Mouse (Mus musculus) heart, embryonic 12.5 days (tissue): ENCODE data around the gene Tmem202. TPM values are rescaled to one million over a fixed set of nuclear protein-coding genes. Genes with fewer than 3 reads are reported as not detected.

Experiments
- ATAC-seq: fragments of 200-750 bp; cut with Nextera tagmentation; 2 replicates; pipeline ENCODE4 v1.8.0; 2017; ENCODE audit warnings: moderate TSS enrichment, moderate library complexity; ENCODE audit not compliant: insufficient number of reproducible peaks, low FRiP score
- H3K27ac ChIP-seq: fragments of 300-500 bp; sonication (generic); 2 replicates; pipeline ENCODE4 v1.5.1; 2016; ENCODE audit warnings: mild to moderate bottlenecking, moderate library complexity; ENCODE audit not compliant: poor library complexity, severe bottlenecking
- H3K27me3 ChIP-seq: fragments of 300-500 bp; sonication (generic); replicated peaks from 2 replicates; pipeline ENCODE4 v1.6.1; 2016; ENCODE audit warnings: mild to moderate bottlenecking, moderate library complexity
- H3K36me3 ChIP-seq: fragments of 300-500 bp; sonication (generic); 2 replicates; pipeline ENCODE4 v1.6.1; 2016; ENCODE audit warnings: mild to moderate bottlenecking, moderate library complexity
- H3K4me1 ChIP-seq: fragments of 300-500 bp; sonication (generic); replicated peaks from 2 replicates; pipeline ENCODE4 v1.6.1; 2016; ENCODE audit warnings: mild to moderate bottlenecking
- H3K4me2 ChIP-seq: fragments of 300-500 bp; sonication (generic); 2 replicates; pipeline ENCODE4 v1.6.1; 2016; ENCODE audit warnings: mild to moderate bottlenecking, moderate library complexity
- H3K4me3 ChIP-seq: fragments of 300-500 bp; sonication (generic); 2 replicates; pipeline ENCODE4 v1.5.1; 2016; ENCODE audit warnings: mild to moderate bottlenecking
- H3K9ac ChIP-seq: fragments of 300-500 bp; sonication (generic); 2 replicates; pipeline ENCODE4 v1.6.1; 2016; ENCODE audit warnings: mild to moderate bottlenecking, moderate library complexity
- H3K9me3 ChIP-seq: fragments of 300-500 bp; sonication (generic); replicated peaks from 2 replicates; pipeline ENCODE4 v1.6.1; 2016; ENCODE audit warnings: mild to moderate bottlenecking, moderate library complexity
- WGBS: fragments of 180-500 bp; shearing (Covaris S2); methylation state at CpG from one replicate; pipeline ENCODE4 v1.1.7; 2016; 5-methylcytosine and 5-hydroxymethylcytosine counted together
- polyA plus RNA-seq: library from polyadenylated mRNA; unstranded; fragments of >200 nt; fragmentation: Nextera tagmentation; extraction: Ambion mirVana; gene quantifications from 2 replicates; pipeline ENCODE4 v1.2.1, GENCODE M21; 2016

Tmem202 gene
- polyA plus RNA-seq, 1 experiment from 2014 or later = not detected

GRCm38 (mm10) chr9:59533422-59533821 is 6.2 kb downstream of the Tmem202 start:
- Histone ChIP-seq H3K27me3 (peaks cover 7% of the 10 kb centered on the region; the same call in 1 of the 2 replicates), H3K4me1 (0 out of 2 replicates have a peak, but pooled peaks cover 2% of the 10 kb centered on the region), H3K9me3 (no peaks in the 10 kb centered on the region; the same call in 1 of the 2 replicates), H3K36me3 (no peaks in the 10 kb centered on the region), H3K9ac (no peak overlapping the region), H3K4me2 (no peak overlapping the region), H3K4me3 (no peak overlapping the region), H3K27ac (no peak overlapping the region)
- 60% methylated on average over 2 of the region's 2 CpGs for WGBS
- ATAC-seq = no peak

GRCm38 (mm10) chr9:59531645-59532044 is 8.0 kb downstream of the Tmem202 start:
- ATAC-seq = no peak
- H3K9me3 ChIP-seq = no peaks in the 10 kb centered on the region; the same call in 1 of the 2 replicates
- 49% methylated on average over 5 of the region's 5 CpGs for WGBS
- H3K4me1 ChIP-seq = 0 out of 2 replicates have a peak, but pooled peaks cover 2% of the 10 kb centered on the region
- H3K27ac ChIP-seq = no peak overlapping the region
- H3K9ac ChIP-seq = no peak overlapping the region
- H3K27me3 ChIP-seq = 0 out of 2 replicates have a peak, but pooled peaks cover under 1% of the 10 kb centered on the region
- H3K4me3 ChIP-seq = no peak overlapping the region
- H3K36me3 ChIP-seq = no peaks in the 10 kb centered on the region
- H3K4me2 ChIP-seq = no peak overlapping the region

- Histone ChIP-seq H3K4me3 (no peak overlapping the region), H3K9me3 (no peaks in the 10 kb centered on the region; the same call in 1 of the 2 replicates), H3K27me3 (no peaks in the 10 kb centered on the region), H3K4me2 (no peak overlapping the region), H3K4me1 (no peaks in the 10 kb centered on the region), H3K27ac (no peak overlapping the region), H3K9ac (no peak overlapping the region), H3K36me3 (no peaks in the 10 kb centered on the region)
- ATAC-seq = no peak
- 79% methylated on average over 2 of the region's 2 CpGs for WGBS
Observed at GRCm38 (mm10) chr9:59528274-59528673, 11.4 kb downstream of the Tmem202 start.

GRCm38 (mm10) chr9:59527580-59527979 is 12.1 kb downstream of the Tmem202 start:
- H3K4me1 ChIP-seq = no peaks in the 10 kb centered on the region
- no peaks in the 10 kb centered on the region for H3K27me3 ChIP-seq
- H3K36me3 ChIP-seq = no peaks in the 10 kb centered on the region
- no peak overlapping the region for H3K4me2 ChIP-seq
- no peak overlapping the region for H3K9ac ChIP-seq
- ATAC-seq = no peak
- H3K9me3 ChIP-seq = no peaks in the 10 kb centered on the region; the same call in 1 of the 2 replicates
- no peak overlapping the region for H3K27ac ChIP-seq
- no peak overlapping the region for H3K4me3 ChIP-seq
- 80% methylated on average over 3 of the region's 3 CpGs for WGBS

- Histone ChIP-seq H3K27ac (no peak overlapping the region), H3K36me3 (no peaks in the 10 kb centered on the region), H3K4me2 (no peak overlapping the region), H3K4me1 (no peaks in the 10 kb centered on the region), H3K9me3 (no peaks in the 10 kb centered on the region; the same call in 1 of the 2 replicates), H3K27me3 (no peaks in the 10 kb centered on the region), H3K4me3 (no peak overlapping the region), H3K9ac (no peak overlapping the region)
- 68% methylated on average over 6 of the region's 6 CpGs for WGBS
- ATAC-seq = no peak
Observed at GRCm38 (mm10) chr9:59526727-59527126, 12.9 kb downstream of the Tmem202 start.

- no peak overlapping the region for H3K27ac ChIP-seq
- no peaks in the 10 kb centered on the region for H3K36me3 ChIP-seq
- no peak overlapping the region for H3K4me3 ChIP-seq
- H3K9me3 ChIP-seq = no peaks in the 10 kb centered on the region
- H3K27me3 ChIP-seq = no peaks in the 10 kb centered on the region
- no peak overlapping the region for H3K4me2 ChIP-seq
- 27% methylated on average over 4 of the region's 4 CpGs for WGBS
- H3K9ac ChIP-seq = no peak overlapping the region
- peaks cover 10% of the 10 kb centered on the region for H3K4me1 ChIP-seq
- peak; percentile 77 for ATAC-seq
Observed at GRCm38 (mm10) chr9:59522906-59523305, 16.7 kb downstream of the Tmem202 start.

- WGBS = 76% methylated on average over 2 of the region's 2 CpGs
- H3K27ac ChIP-seq = no peak overlapping the region
- H3K9ac ChIP-seq = no peak overlapping the region
- H3K9me3 ChIP-seq = no peaks in the 10 kb centered on the region
- no peaks in the 10 kb centered on the region for H3K36me3 ChIP-seq
- peaks cover 14% of the 10 kb centered on the region for H3K4me1 ChIP-seq
- ATAC-seq = no peak
- H3K4me2 ChIP-seq = no peak overlapping the region
- H3K4me3 ChIP-seq = no peak overlapping the region
- no peaks in the 10 kb centered on the region for H3K27me3 ChIP-seq
Observed at GRCm38 (mm10) chr9:59519396-59519795, 20.3 kb downstream of the Tmem202 start.

GRCm38 (mm10) chr9:59518976-59519375 is 20.7 kb downstream of the Tmem202 start:
- H3K4me2 ChIP-seq = no peak overlapping the region
- H3K36me3 ChIP-seq = no peaks in the 10 kb centered on the region
- H3K4me1 ChIP-seq = peaks cover 14% of the 10 kb centered on the region
- ATAC-seq = no peak
- 37% methylated on average over 5 of the region's 5 CpGs for WGBS
- no peaks in the 10 kb centered on the region for H3K9me3 ChIP-seq
- H3K27ac ChIP-seq = no peak overlapping the region
- no peak overlapping the region for H3K9ac ChIP-seq
- no peak overlapping the region for H3K4me3 ChIP-seq
- H3K27me3 ChIP-seq = no peaks in the 10 kb centered on the region

GRCm38 (mm10) chr9:59517127-59517526 is 22.5 kb downstream of the Tmem202 start:
- no peaks in the 10 kb centered on the region for H3K27me3 ChIP-seq
- no peak overlapping the region for H3K4me2 ChIP-seq
- ATAC-seq = no peak
- H3K9ac ChIP-seq = no peak overlapping the region
- H3K36me3 ChIP-seq = no peaks in the 10 kb centered on the region
- H3K9me3 ChIP-seq = no peaks in the 10 kb centered on the region
- no peak overlapping the region for H3K27ac ChIP-seq
- no peak overlapping the region for H3K4me3 ChIP-seq
- WGBS = 55% methylated on average over 7 of the region's 7 CpGs
- peaks cover 17% of the 10 kb centered on the region for H3K4me1 ChIP-seq

GRCm38 (mm10) chr9:59515069-59515468 is 24.6 kb downstream of the Tmem202 start:
- Histone ChIP-seq H3K27me3 (no peaks in the 10 kb centered on the region), H3K36me3 (no peaks in the 10 kb centered on the region), H3K4me1 (peaks cover 17% of the 10 kb centered on the region), H3K9me3 (no peaks in the 10 kb centered on the region), H3K4me3 (no peak overlapping the region), H3K27ac (no peak overlapping the region), H3K9ac (no peak overlapping the region), H3K4me2 (no peak overlapping the region)
- ATAC-seq = no peak
- WGBS = 9% methylated on average over 3 of the region's 3 CpGs

GRCm38 (mm10) chr9:59512381-59512780 is 27.3 kb downstream of the Tmem202 start:
- Histone ChIP-seq H3K9ac (no peak overlapping the region), H3K27me3 (no peaks in the 10 kb centered on the region), H3K4me3 (no peak overlapping the region), H3K4me1 (peaks cover 7% of the 10 kb centered on the region), H3K4me2 (no peak overlapping the region), H3K27ac (no peak overlapping the region), H3K9me3 (no peaks in the 10 kb centered on the region), H3K36me3 (no peaks in the 10 kb centered on the region)
- WGBS = 40% methylated on average over 4 of the region's 4 CpGs
- no peak for ATAC-seq

- Histone ChIP-seq H3K4me3 (no peak overlapping the region), H3K27ac (no peak overlapping the region), H3K4me1 (0 out of 2 replicates have a peak, but pooled peaks cover 3% of the 10 kb centered on the region), H3K27me3 (no peaks in the 10 kb centered on the region), H3K36me3 (no peaks in the 10 kb centered on the region), H3K9me3 (no peaks in the 10 kb centered on the region), H3K4me2 (no peak overlapping the region), H3K9ac (no peak overlapping the region)
- ATAC-seq = no peak
- WGBS = 57% methylated on average over 1 of the region's 1 CpGs
Observed at GRCm38 (mm10) chr9:59508146-59508545, 31.5 kb downstream of the Tmem202 start.
